Mouse (Mus musculus) CD4-positive helper T cell, adult 2 months (primary cell): ENCODE measurements around the gene Tmc5.

Experiments
- DNase-seq: peaks from one replicate; pipeline ENCODE4 v3.0.0-alpha.2; 2012; ENCODE audit warnings: low read depth, missing footprints, low spot score

Tmc5 gene

DNA sequence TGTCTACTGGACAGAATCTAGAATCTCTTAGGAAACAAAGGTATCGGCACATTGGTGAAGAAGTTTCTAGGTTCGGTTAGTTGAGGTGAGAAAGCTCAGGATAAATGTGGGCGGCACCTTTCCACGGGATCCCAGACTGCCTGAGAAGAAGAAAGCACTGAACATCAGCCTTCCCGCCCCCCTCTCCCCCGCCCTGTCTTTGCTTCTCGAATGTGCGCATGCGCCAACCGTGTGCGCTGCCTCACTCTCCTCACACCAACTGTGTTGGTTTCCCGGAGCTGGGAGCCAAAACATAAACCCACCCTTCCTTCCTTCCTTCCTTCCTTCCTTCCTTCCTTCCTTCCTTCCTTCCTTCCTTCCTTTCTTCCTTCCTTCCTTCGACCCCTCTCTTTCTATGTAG, 13.6 kb downstream of the Tmc5 start:
- DNase-seq, result no peak

DNA sequence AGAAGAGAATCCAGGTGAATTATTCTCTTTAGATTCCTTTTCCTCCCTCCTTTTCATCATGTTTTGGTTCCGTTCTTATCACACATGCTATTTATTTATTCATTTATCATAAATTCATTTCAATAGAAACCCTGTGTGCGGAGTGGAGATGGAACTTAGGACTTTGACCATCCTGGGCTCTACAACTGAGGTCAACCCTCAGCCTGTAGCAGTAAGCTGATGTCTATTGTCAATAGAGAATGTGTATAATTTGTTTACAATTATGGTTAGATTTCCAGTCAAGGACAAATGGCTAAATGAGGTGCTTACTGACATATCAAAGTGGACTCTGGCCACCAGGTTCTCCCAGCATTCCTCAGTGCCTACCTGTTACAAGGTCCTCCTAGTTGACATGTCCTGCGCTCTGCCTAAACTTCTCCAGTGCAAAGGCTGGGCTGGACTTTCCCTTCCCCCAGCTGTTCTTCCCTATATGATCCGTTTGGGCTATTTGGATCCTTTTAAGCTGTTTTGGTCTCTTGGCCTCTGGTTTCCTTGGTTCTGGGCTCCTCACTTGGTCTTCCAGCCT, 14.2 kb downstream of the Tmc5 start:
- no peak for DNase-seq

DNA sequence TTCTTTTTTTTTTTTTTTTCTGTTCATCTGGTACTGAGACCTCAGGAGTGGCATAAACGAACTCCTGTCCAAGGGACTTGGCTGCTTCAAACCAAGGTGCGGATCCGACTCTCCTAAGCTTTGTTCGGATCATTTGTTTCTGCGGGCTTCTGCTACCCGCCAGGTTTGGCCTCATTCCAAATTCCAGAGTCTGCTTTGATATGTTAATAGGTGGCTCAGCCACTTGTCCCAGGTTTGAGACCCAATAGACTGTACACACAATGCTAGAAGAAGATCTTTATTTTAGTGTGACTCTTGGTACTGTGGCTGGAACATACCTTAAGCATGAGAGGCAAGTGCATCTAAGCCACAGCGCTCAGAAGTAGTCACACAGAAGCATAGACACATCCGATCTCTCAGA, 14.8 kb downstream of the Tmc5 start:
- no peak for DNase-seq

DNA sequence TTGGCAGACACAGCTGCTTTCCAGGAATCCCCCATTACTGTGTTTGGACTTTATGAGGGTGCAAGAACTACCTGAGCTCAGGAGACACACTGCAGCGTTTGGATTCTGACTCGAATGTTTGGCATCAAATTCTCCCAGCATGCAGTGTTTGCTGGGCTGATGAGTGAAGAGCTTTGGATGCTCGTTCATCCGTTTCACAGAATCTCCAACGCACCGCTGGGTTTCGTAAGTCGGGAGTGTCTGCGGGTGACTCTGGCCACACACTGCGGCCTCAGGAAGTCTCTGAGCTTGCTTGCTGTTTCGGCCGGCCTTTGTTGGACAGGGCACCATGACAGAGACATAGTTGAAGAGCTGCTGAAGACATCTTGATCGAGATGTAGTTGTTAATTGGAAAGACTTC, 17.0 kb downstream of the Tmc5 start:
- DNase-seq, result no peak

DNA sequence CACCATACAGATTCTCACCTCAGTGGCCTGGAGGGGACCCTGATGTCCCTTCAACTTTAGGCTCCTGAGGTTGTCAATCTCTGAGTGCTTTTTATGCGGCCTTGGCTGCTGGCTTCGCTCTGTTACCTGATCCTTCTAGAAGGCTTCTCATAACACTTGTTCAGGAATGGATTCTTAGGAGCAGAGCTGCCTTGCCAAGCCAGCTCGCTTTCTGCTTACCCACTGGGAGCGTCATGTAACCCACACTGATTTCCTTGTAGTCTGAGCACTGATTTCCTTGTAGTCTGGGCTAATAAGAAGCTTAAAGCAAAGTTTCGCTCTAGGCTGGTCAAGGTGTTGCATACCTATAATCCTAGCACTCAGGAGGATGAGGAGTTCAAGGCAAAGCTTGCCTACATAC, 21.0 kb downstream of the Tmc5 start:
- no peak for DNase-seq

DNA sequence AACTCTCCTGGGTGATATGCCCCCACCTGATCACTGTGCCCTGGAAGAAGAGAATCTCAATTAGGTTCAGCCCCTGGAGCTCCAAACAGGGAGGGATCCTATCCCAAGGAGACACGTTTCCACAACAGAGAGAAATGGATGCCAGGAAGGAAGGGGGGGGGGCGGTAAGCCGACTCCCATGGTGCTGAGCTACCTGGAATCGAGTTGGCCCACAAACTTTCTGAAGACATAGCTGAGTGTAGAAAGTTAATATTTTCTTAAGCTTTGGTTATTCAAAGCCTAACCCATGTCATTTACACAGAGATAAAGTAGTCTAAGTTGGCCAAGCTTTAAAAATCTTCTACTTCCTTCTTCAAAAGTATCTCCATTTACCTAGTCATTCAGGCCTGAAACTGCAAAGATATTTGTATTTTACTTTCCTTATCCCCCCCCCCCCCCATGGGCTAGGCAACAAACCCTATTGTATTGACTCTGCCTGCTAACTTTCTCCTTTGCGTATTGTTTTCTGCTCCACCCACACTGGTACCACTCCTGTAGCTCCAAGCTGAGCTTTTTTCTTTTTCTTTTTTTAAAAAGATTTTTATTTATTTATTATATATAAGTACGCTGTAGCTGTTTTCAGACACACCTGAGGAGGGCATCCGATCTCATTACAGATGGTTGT, 23.3 kb downstream of the Tmc5 start:
- DNase-seq, result no peak

DNA sequence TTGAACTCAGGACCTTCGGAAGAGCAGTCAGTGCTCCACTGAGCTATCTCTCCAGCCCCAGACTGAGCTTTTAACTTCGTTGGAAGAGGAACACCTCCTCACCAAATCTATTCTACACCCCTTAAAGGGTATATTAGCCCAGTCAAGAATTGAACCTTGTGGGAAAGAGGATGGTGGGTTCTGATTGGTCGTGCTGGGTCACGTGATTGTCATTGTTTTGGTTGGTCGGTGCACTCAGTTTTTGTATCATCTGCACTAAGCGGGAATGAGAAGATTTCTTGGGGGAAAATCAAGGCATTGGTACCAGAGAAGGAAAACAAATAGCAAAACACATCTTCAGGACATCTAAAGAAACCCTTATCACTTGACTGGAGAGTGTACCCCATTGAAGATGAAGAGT, 24.0 kb downstream of the Tmc5 start:
- no peak for DNase-seq

DNA sequence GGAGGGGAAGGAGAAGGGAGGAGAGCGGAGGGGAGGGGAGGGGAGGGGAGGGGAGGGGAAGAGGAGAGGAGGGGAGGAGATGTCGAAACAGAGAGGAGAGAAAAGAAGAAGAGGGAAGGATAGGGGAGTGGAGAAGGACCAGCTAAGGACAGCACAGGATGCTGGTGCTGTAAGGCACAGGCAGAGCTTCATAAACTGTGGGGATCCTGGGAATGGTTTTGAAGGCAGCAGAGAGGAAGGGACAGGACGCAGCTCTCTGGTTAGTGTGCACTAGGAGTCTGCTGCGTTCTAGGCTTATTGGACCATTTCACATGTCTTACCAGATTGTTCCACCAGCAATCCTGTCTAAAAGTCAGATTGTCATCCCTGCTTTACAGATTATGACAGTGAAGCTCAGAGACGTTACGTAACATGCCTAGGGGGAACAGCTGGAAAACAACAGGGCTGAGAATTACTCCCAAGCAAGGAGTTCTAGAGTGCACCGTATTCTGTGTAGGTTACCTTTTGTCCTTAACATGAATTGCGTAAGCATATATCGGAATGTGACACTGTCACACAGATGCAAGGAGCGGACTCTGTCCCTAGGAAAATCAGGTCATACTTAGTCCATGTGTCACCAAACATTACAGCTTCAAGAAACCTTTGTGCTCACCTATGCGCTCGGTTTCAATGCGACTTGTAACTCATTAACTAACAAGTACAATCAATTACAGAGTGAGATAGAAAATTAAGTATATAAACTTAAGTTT, 30.6 kb downstream of the Tmc5 start:
- DNase-seq, result no peak

DNA sequence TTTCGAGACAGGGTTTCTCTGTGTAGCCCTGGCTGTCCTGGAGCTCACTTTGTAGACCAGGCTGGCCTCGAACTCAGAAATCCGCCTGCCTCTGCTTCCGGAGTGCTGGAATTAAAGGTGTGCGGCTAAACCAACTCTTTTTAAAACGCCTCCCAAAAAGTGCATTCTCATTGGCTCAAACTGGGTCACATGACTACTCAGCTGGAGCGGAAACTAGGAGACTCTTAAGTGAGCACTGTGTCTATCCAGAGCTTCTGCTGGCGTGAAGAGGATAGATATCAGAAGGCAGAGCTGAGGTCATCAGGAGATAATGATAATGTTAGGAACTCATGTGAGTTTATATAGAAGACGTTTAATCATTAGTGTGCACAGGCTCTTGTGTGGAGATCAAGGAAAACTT, 36.0 kb downstream of the Tmc5 start:
- no peak for DNase-seq

DNA sequence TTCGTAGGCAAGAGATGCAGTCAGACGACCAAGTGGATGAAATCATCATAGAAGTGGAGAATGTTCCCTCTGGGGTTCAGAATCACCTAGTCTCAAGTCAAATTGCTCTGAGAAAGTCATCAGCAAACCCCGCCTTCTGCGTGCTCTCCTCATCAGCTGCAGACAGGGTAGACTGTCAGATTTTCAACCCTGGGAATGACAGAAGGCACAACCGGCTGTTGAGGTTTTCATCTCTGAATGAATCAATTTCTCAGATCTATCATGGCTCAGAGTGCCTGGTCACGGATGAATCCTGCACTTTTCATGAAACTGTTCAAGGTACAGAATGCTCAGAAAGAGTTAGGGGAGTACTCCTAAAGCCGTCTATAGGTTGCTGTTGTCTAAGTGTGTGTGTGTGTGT, 36.9 kb downstream of the Tmc5 start:
- DNase-seq, result no peak

DNA sequence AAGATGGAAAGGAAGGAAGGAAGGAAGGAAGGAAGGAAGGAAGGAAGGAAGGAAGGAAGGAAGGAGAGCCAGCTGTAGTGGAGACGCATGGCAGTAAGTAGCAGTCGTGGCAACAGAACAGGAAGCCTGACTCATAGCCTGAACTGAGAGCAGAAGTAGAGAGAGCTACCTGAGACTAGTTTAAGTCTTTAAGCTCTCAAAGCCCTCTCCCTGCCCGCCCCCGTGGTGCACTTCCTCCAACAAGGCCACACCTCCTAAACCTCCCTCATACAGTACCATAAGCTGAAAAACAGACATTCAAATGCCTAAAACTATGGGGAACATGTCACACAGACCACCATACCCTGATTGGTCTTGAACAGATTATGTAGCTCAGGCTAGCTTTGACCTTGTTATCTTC, 40.4 kb downstream of the Tmc5 start:
- no peak for DNase-seq

DNA sequence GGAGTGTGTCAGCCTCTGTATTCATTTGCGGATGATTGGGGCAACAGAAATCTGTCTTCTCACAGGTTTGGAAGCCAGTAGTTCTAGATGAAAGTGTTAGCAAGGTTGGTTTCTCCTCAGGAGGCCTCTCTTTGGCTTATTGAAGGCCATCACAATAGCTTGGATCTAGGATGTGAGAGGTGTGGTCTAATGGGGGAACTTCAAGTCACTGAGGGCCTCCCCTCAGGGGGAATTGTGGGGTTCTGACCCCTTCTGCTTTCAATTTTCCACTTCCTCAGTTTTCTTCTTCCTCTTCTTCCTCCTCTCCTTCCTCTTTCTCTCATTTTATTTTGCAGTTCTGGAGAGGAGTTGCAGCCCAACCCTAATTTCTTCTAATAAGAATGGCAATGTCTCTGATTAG, 49.1 kb downstream of the Tmc5 start:
- no peak for DNase-seq

DNA sequence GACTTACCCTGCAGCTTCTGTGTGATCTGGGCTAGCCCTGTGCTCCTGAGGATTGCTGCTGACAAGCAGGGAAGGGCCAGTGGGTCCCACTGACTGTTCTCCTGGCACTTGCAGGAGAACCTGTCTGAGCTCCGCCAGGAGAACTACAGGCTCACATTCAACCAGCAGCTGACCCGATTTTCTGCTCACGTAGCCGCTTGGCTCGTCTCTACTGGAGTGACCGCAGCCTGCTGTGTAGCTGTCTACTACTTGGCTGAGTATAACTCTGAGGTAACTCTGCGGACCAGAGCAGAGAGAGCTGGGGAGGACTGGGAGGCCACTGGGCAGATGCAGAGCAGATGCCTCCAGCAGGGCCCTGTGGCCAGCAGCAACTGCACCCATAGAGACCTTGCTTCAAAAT, 52.2 kb downstream of the Tmc5 start:
- no peak for DNase-seq

DNA sequence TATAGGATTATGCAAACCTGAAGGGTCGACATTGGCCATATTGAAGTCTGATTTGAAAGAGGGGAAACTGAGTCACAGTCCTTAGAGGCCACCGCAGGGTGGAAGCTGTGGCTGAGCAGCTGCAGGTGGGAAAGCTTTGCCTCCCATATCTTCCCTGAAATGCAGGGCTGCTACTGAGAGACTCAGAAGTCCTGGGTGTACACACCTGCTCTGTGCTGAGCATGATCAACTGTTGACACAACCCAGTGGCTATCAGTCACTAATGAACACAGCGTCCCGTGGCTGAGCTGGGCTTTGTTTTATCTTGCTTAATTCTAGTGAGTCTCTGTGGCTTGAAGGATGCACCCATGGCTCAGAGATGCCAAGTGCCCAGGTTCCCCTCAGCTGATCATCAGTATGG, 53.0 kb downstream of the Tmc5 start:
- DNase-seq, result no peak

DNA sequence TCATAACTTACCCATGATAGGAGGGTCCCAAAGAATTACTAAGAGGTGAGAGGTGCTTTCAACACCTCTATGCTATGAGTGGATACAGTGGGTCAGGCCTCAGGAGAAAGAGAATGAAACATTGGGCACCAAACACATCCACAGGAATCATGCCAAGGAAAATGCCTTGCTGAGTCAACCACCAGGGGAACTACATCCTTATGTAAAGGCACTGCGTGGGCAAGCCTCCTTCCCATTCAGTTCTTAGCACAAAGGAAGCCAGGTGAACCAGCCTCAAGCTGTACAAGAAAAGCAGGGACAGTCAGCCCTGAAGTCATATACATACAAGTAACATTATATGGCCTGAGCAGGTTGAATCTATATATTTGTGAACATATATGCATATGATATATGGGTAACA, 53.8 kb downstream of the Tmc5 start:
- no peak for DNase-seq

DNA sequence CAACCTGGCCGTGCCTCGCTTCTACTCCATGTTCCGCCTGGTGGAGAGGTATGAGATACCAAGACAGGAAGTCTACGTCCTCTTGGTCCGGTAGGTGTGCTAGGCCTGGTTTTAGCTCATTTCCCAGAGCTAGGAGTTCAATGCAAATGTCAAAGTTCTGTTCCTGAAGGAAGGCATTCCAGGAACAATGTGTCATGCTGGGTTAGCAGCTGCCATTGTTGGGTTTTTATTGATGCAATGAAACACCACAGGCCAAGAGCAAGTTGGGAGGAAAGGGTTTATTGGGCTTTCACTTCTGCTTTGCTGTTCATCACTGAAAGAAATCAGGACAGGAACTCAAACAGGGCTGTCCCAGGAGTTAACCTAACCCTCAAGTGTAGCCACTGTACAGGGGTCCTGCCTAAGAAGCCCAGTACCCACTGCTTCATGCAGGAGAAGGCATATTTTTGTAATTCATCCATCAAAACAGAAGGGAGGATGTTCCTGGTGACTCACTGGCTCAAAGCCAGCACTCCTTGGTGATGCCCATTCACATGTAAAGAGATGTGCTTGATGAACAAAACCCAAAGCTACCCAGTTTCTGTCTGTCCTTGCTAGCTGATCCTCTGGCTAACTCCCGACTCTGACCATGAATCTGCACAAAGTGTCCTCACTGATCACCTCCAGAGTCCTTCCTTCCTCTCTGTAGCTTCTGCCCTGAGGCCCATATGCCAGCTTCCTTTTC, 55.6 kb downstream of the Tmc5 start:
- DNase-seq, result no peak

DNA sequence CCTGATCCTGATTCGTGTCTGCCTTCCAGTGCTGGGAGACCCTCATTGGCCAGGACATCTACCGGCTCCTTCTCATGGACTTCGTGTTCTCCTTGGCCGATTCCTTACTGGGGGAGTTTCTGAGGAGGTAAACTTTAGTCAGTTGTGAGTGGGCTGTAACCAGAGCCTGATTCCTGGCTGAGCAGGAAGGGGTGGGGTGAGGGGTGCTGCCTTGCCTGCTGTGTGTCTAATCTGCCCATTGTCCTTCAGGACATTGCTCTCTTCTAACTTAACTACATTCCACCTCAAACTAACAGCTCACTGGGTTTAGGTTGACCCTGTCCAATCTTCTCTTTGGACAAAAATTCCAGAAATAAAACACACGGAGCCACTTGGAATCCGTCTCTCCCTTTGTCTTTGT, 59.6 kb downstream of the Tmc5 start:
- no peak for DNase-seq

DNA sequence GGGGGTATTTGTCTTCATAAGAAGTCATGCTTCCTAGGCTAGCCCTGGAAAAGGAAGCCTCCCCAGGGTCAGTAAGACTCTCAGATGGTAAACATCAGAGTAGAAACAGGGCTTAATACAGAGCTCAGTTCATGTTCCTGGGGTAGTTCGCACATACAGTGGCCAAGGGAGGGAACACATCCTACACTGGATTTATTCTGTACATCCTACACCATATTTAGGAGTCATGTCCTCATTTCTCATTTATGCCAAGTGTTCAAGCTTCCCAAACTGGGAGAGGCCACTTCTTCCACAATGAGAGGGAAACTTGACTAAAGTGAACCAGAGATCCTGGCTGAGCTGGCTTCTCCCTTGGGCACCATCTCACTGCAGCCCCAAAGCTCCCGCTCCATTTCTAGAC, 70.7 kb downstream of the Tmc5 start:
- no peak for DNase-seq

DNA sequence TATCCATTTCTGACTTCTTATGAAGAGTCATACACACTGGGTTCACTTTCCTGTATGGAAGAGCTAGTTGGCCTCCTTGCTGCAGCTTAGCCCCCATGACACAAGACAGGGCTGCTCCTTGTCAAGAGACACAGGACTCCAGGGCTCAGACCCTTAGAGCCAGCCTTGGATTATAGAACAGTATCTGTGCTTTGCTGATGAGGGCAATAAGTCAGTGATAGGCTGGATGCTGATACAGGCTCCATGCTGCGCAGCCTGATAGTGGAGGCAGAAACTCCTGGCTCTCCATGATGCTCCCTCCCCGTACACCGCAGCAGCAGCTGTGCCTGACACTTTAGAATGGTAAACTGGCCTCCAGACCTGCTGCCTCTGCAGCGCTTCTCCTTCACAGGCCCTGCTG, 73.0 kb downstream of the Tmc5 start:
- DNase-seq, result no peak

DNA sequence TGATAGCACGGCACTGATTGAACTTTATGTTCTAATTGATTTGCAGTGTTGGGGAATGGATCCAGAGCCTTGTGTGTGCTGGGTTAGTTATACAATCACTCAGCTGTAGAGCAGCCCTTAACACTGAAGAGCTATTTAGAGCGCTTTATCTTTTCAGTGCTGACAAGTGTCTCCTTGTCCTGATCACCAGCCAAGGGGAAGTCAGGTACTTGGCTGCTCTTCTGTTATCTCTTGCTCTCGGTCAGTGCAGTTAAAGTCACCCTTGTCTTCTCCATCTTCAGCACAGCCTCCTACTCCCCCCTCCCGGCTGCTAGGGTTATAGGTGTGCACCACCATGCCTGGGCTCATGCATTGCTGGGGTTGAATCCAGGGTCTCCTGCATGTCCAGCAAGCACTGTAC, 79.7 kb downstream of the Tmc5 start:
- no peak for DNase-seq

DNA sequence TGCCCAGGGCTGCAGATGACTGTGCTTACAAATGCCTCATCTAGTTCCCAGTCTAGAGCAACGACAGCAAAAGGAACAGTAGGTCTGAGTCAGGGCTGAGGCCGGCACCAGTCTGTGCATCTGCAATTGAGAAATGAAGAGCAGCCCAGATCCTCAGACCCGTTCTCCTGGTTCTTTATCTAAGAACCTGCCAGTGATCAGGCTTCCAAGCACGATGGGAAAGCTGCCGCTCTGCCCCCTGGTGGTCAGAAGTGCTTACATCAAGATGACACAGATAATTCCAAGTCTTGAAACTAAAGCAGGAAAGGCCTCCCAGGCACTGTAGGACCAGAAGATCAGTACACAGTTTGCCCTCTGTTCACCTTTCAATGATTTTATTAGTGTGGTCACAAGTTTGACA, 91.1 kb downstream of the Tmc5 start:
- DNase-seq, result peak; percentile 50

DNA sequence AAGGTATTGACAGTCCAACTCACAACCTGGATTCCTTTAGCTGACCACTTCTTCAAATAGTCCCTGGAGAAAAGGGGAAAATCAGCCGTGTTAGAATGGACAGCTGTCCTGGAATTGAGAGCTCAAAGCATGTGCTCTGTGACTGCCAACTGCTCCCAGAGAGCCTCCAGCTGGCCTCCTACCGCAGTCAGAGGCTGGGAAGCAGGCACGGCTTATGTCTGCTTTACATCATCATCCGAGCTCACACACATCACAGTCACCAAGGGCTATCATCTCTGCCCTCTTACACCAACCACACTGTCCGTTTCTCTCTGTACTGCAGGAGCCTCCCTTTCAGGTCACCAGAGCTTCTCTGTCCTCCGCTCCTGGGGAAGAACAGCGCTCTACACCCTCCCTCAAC, 92.0 kb downstream of the Tmc5 start:
- no peak for DNase-seq

DNA sequence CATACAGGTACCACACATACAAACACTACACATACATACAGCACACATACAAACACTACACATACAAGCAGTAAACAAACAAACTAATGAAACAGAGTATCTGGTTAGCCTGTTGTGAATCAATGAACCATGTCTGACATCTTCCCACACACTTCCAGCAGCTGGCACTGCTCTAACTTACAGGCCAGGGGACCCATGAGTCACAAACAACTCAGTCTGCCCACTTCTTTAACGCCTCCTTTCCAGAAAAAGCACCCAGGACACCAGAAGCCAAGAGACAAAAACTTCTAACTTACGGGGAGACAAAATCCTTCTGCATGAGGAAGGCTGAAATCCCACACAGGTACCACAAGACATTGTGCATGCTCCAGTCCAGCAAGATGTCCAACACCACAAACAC, 94.2 kb downstream of the Tmc5 start:
- no peak for DNase-seq
